Mouse (Mus musculus) embryonic facial prominence, embryonic 12.5 days (tissue): ENCODE measurements around the gene Spag9. TPM values are rescaled to one million over a fixed set of nuclear protein-coding genes. Genes with fewer than 3 reads are reported as not detected.

ENCODE experiments used
- ATAC-seq: fragments of 200-750 bp; cut with Nextera tagmentation; 2 replicates; pipeline ENCODE4 v1.8.0; 2017; ENCODE audit not compliant: insufficient number of reproducible peaks, insufficient read depth, low FRiP score, low TSS enrichment
- H3K27ac ChIP-seq: fragments of 300-500 bp; sonication (generic); 2 replicates; pipeline ENCODE4 v1.5.1; 2016; ENCODE audit warnings: mild to moderate bottlenecking
- H3K27me3 ChIP-seq: fragments of 300-500 bp; sonication (generic); 2 replicates; pipeline ENCODE4 v1.6.1; 2016; ENCODE audit warnings: mild to moderate bottlenecking, moderate library complexity
- H3K36me3 ChIP-seq: fragments of 300-500 bp; sonication (generic); 2 replicates; pipeline ENCODE4 v1.6.1; 2016; ENCODE audit warnings: mild to moderate bottlenecking
- H3K4me1 ChIP-seq: fragments of 300-500 bp; sonication (generic); 2 replicates; pipeline ENCODE4 v1.6.1; 2016
- H3K4me2 ChIP-seq: fragments of 300-500 bp; sonication (generic); replicated peaks from 2 replicates; pipeline ENCODE4 v1.6.1; 2016; ENCODE audit warnings: mild to moderate bottlenecking, moderate library complexity
- H3K4me3 ChIP-seq: fragments of 300-500 bp; sonication (generic); 2 replicates; pipeline ENCODE4 v1.5.1; 2016; ENCODE audit warnings: mild to moderate bottlenecking
- H3K9ac ChIP-seq: fragments of 300-500 bp; sonication (generic); 2 replicates; pipeline ENCODE4 v1.6.1; 2016; ENCODE audit warnings: mild to moderate bottlenecking, moderate library complexity
- H3K9me3 ChIP-seq: fragments of 300-500 bp; sonication (generic); 2 replicates; pipeline ENCODE4 v1.6.1; 2016; ENCODE audit warnings: mild to moderate bottlenecking, moderate library complexity
- WGBS: fragments of 180-500 bp; shearing (Covaris S2); methylation state at CpG from one replicate; pipeline ENCODE4 v1.1.7; 2016; 5-methylcytosine and 5-hydroxymethylcytosine counted together
- polyA plus RNA-seq: library from polyadenylated mRNA; unstranded; fragments of >200 nt; fragmentation: Nextera tagmentation; extraction: Ambion mirVana; gene quantifications from 2 replicates; pipeline ENCODE4 v1.2.1, GENCODE M21; 2016

Gene Spag9
- polyA plus RNA-seq, 1 experiment from 2014 or later, result 56.5 TPM

GRCm38 (mm10) chr11:93987625-93988327 lies 8.1 kb upstream of the Spag9 start:
- Histone ChIP-seq H3K4me1 (no peaks in the 10 kb centered on the region), H3K27ac (0 out of 2 replicates have a peak overlapping the region, but pooled peaks have one; percentile 32), H3K4me3 (no peak overlapping the region), H3K27me3 (no peaks in the 10 kb centered on the region), H3K4me2 (no peak overlapping the region), H3K9me3 (no peaks in the 10 kb centered on the region), H3K36me3 (no peaks in the 10 kb centered on the region), H3K9ac (no peak overlapping the region)
- WGBS, result 72% methylated on average over 8 of the region's 8 CpGs
- ATAC-seq, result no peak

DNA sequence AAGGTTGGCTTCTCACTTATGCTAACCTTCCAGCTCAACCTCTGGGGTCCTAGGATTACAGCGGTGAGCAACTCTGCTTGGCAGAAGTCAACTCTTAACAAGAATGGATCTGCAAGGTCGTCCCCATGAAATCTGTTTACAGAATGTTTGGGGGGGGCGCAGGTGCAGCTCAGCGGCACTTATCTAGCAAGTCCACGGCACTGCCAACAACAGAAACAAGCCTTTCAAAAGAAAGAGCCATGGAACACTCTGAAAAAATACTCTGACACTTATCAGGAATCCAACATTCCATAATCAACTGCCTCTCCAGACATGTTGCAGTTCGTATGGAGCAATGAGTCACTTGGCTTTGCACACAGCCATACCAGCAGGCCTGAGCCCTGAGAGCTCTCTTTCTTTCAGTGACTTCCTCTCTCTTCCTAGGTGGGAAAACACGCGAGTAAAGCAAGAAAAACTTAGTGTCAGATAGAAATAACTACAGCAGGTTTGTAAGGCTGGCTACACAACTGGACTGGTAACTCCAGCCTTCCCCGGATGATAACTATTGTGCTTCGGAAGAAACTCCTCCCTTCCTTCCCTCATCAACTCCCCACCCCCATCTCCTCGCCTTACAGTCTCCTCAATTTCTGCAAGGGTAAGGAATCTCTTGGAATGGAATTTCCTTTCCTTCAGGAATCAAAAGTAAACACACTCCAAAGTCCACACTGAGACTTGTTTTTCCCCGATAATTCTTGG lies 7.4 kb upstream of the Spag9 start:
- Histone ChIP-seq H3K9ac (no peak overlapping the region), H3K4me2 (no peak overlapping the region), H3K27ac (0 out of 2 replicates have a peak overlapping the region, but pooled peaks have one; percentile 32)

GRCm38 (mm10) chr11:93994531-93994930 lies 1.4 kb upstream of the Spag9 start:
- Histone ChIP-seq H3K4me3 (peak overlapping the region; percentile 93), H3K27me3 (no peaks in the 10 kb centered on the region), H3K4me2 (peak overlapping the region; percentile 92), H3K9ac (no peak overlapping the region), H3K9me3 (no peaks in the 10 kb centered on the region), H3K27ac (peak overlapping the region; percentile 93), H3K4me1 (peaks cover 15% of the 10 kb centered on the region), H3K36me3 (no peaks in the 10 kb centered on the region)
- 64% methylated on average over 5 of the region's 5 CpGs for WGBS
- ATAC-seq, result no peak

More for the DNA sequence above, 7.4 kb upstream of the Spag9 start:
- WGBS, result 59% methylated on average over 12 of the region's 12 CpGs
- no peak for ATAC-seq
- H3K4me1 ChIP-seq, result no peaks in the 10 kb centered on the region
- no peaks in the 10 kb centered on the region for H3K27me3 ChIP-seq
- H3K36me3 ChIP-seq, result no peaks in the 10 kb centered on the region
- H3K9me3 ChIP-seq, result no peaks in the 10 kb centered on the region
- H3K4me3 ChIP-seq, result no peak overlapping the region

- Histone ChIP-seq H3K27ac (peak overlapping the region; percentile 93), H3K4me2 (peak overlapping the region; percentile 92), H3K27me3 (no peaks in the 10 kb centered on the region), H3K4me3 (peak overlapping the region; percentile 93), H3K9ac (peak overlapping the region; percentile 58), H3K36me3 (no peaks in the 10 kb centered on the region), H3K9me3 (no peaks in the 10 kb centered on the region), H3K4me1 (peaks cover 15% of the 10 kb centered on the region)
- peak; percentile 50 for ATAC-seq
- WGBS, result 6% methylated on average over 15 of the region's 15 CpGs
Measured at GRCm38 (mm10) chr11:93995111-93995719, 676 bp upstream of the Spag9 start.

GRCm38 (mm10) chr11:93996306-93997140 lies 632 bp downstream of the Spag9 start:
- H3K36me3 ChIP-seq, result no peaks in the 10 kb centered on the region
- peak; percentile 69 for ATAC-seq
- no peaks in the 10 kb centered on the region for H3K27me3 ChIP-seq
- peak overlapping the region; percentile 92 for H3K4me2 ChIP-seq
- under 1% methylated on average over 58 of the region's 58 CpGs for WGBS
- H3K4me1 ChIP-seq, result peaks cover 15% of the 10 kb centered on the region
- no peaks in the 10 kb centered on the region for H3K9me3 ChIP-seq
- H3K4me3 ChIP-seq, result peak overlapping the region; percentile 93
- H3K27ac ChIP-seq, result peak overlapping the region; percentile 93
- H3K9ac ChIP-seq, result peak overlapping the region; percentile 94

- ATAC-seq, result no peak
- no peaks in the 10 kb centered on the region for H3K9me3 ChIP-seq
- no peaks in the 10 kb centered on the region for H3K27me3 ChIP-seq
- H3K27ac ChIP-seq, result no peak overlapping the region
- peak overlapping the region; percentile 94 for H3K9ac ChIP-seq
- peak overlapping the region; percentile 93 for H3K4me3 ChIP-seq
- H3K4me2 ChIP-seq, result peak overlapping the region; percentile 92
- no peaks in the 10 kb centered on the region for H3K36me3 ChIP-seq
- 35% methylated on average over 13 of the region's 13 CpGs for WGBS
- H3K4me1 ChIP-seq, result peaks cover 15% of the 10 kb centered on the region
Measured at GRCm38 (mm10) chr11:93997141-93997775, 1.4 kb downstream of the Spag9 start.

GRCm38 (mm10) chr11:93999276-93999675 lies 3.4 kb downstream of the Spag9 start:
- Histone ChIP-seq H3K4me1 (peaks cover 15% of the 10 kb centered on the region), H3K27me3 (no peaks in the 10 kb centered on the region), H3K27ac (no peak overlapping the region), H3K9ac (no peak overlapping the region), H3K4me2 (no peak overlapping the region), H3K4me3 (no peak overlapping the region), H3K36me3 (no peaks in the 10 kb centered on the region), H3K9me3 (no peaks in the 10 kb centered on the region)
- no peak for ATAC-seq

DNA sequence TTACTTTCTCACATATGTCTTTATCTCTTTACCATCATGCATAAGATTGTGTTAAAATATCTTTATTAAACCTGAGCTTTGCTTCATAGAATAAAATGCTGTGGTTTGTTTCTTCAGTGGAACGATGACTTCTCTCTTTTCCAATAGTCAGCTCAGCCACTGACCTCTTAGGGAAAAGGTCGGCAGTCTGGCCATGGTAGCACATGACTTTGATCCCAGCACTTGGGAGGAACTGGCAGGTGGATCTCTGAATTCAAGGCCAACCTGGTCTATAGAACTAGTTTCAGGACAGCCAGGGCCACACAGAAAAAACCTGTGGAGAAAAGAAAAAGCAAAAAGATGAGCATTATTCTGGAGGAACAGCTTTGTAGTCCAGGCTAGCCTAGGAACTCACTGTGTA lies 7.5 kb downstream of the Spag9 start:
- no peaks in the 10 kb centered on the region for H3K4me1 ChIP-seq
- no peak overlapping the region for H3K4me2 ChIP-seq
- H3K4me3 ChIP-seq, result no peak overlapping the region
- H3K9ac ChIP-seq, result no peak overlapping the region
- no peak overlapping the region for H3K27ac ChIP-seq
- H3K36me3 ChIP-seq, result no peaks in the 10 kb centered on the region
- no peak for ATAC-seq
- no peaks in the 10 kb centered on the region for H3K27me3 ChIP-seq
- no peaks in the 10 kb centered on the region for H3K9me3 ChIP-seq
- WGBS, result 84% methylated on average over 2 of the region's 2 CpGs

DNA sequence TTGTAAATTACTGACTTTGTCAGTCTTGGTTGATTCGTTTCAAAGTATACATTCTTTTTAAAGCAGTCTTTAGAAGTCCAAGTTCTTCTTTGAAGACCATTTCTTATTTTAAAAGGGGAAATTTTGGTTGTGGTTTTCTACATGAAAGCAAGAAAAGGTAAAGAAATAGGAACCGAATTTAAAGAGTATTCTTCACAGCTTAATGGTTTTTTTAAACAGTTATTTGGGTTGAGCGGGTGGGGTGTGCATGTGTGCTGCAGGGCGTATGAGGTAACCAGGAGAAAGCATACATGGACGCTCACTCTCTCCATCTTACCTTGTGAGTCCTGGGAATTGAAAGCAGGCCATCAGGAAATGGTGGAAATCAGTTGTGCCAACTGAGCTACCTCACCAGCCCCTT lies 23.2 kb downstream of the Spag9 start:
- H3K9me3 ChIP-seq, result no peaks in the 10 kb centered on the region
- no peaks in the 10 kb centered on the region for H3K4me1 ChIP-seq
- H3K27ac ChIP-seq, result no peak overlapping the region
- no peak overlapping the region for H3K9ac ChIP-seq
- H3K4me3 ChIP-seq, result no peak overlapping the region
- no peak overlapping the region for H3K4me2 ChIP-seq
- H3K27me3 ChIP-seq, result no peaks in the 10 kb centered on the region
- no peak for ATAC-seq
- H3K36me3 ChIP-seq, result peaks cover 4% of the 10 kb centered on the region; the same call in 1 of the 2 replicates
- WGBS, result 82% methylated on average over 5 of the region's 5 CpGs

DNA sequence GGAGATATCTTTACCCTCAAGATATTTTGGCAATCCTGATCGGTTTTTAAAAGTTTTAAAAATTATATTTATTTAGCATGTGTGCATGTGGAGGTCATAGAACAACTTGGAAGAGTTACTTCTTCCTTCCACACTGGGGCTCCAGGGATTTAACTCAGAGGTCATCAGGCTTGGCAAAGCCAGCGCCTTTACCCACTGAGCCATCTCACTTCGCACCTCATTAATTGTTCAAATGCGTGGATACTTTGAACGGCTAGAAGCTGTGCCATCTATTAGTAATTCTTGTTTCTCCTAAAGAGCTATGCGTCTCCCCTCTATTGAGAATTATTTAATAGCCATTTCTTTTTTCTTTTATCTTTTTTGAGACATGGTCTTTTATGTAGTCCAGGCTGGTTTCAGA lies 24.5 kb downstream of the Spag9 start:
- ATAC-seq, result no peak

GRCm38 (mm10) chr11:94026289-94026688 lies 30.4 kb downstream of the Spag9 start:
- Histone ChIP-seq H3K9ac (no peak overlapping the region), H3K9me3 (no peaks in the 10 kb centered on the region), H3K4me1 (no peaks in the 10 kb centered on the region), H3K36me3 (no peaks in the 10 kb centered on the region), H3K4me3 (no peak overlapping the region), H3K4me2 (no peak overlapping the region), H3K27me3 (no peaks in the 10 kb centered on the region), H3K27ac (no peak overlapping the region)
- 90% methylated on average over 4 of the region's 4 CpGs for WGBS
- no peak for ATAC-seq

More for the DNA sequence above, 24.5 kb downstream of the Spag9 start:
- Histone ChIP-seq H3K36me3 (peaks cover 4% of the 10 kb centered on the region; the same call in 1 of the 2 replicates), H3K27ac (no peak overlapping the region), H3K9me3 (no peaks in the 10 kb centered on the region), H3K27me3 (no peaks in the 10 kb centered on the region), H3K9ac (no peak overlapping the region), H3K4me2 (no peak overlapping the region), H3K4me3 (no peak overlapping the region), H3K4me1 (no peaks in the 10 kb centered on the region)
- WGBS, result 83% methylated on average over 6 of the region's 6 CpGs
